Mouse (Mus musculus): ENCODE data around the gene Khdc1a. TPM values are rescaled to one million over a fixed set of nuclear protein-coding genes. Genes with fewer than 3 reads are reported as not detected.

Gene Khdc1a
- polyA plus RNA-seq, 1 experiment from 2014 or later = not detected

Other genes starting within 250 kb of the Khdc1a start
- gene Tmem14a, start 131.1 kb upstream of the Khdc1a start, polyA plus RNA-seq (2015; fragmentation: Nextera tagmentation; extraction: Ambion mirVana) = 11.8 and 12.7 TPM in 2 replicates
- gene Gsta3, start 109.1 kb upstream of the Khdc1a start, polyA plus RNA-seq (2015; fragmentation: Nextera tagmentation; extraction: Ambion mirVana) = 10.3 and 11.8 TPM in 2 replicates
- gene Khdc1c, start 18.7 kb downstream of the Khdc1a start, polyA plus RNA-seq (2015; fragmentation: Nextera tagmentation; extraction: Ambion mirVana) = not detected in 2 replicates
- gene Khdc1b, start 33.9 kb downstream of the Khdc1a start, polyA plus RNA-seq (2015; fragmentation: Nextera tagmentation; extraction: Ambion mirVana) = not detected in 2 replicates

Data from kidney, embryonic 15.5 days (tissue).